Mouse (Mus musculus) naive thymus-derived CD4-positive, alpha-beta T cell, adult 2 months (primary cell): ENCODE data around the gene Apip.

Experiments used
- DNase-seq: peaks from one replicate; pipeline ENCODE4 v3.0.0-alpha.2; 2011; ENCODE audit warnings: low read depth

Apip gene

DNA sequence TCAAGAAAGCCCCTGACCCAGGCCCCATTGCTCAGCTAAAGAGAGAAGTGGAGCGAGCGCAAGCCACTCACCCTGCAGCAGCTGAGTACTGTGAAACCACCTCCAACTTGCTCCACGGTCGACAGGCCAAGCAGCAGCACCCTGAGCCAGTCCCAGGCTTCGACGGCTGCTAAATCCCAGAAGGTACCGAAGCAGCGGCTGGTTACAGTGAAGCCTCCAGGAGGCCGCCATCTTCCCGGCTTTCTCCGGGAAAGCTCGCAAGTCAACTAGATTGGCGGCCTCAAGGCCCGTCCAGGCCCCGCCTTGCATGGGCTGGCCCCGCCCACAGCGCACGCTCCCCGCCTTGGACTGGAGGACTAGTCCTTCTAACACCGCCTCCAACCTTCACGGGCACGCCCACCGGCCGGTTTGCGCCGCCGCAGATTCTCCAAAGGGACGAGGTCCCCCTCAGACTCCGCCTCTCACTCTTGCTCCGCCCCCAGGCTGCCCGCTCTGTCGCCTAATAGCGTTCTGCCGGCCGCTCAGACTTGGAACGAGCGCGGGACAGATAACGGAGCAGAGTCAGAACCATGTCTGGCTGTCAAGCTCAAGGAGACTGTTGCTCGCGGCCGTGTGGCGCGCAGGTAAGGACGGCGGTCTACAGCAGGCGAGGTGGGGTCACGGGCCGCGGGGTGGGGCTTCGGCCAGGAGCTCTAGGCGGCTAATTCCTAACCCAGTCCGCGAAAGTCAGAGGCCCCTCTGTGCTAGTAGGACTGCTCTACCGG, at the start of gene Apip, which contains the start of gene Pdhx:
TSS of gene Apip (plus strand) at position 457 of the 764 bp plus-strand sequence.
TSS of gene Pdhx (minus strand) at position 295 of the 764 bp plus-strand sequence.
- DNase-seq = peak; percentile 99

DNA sequence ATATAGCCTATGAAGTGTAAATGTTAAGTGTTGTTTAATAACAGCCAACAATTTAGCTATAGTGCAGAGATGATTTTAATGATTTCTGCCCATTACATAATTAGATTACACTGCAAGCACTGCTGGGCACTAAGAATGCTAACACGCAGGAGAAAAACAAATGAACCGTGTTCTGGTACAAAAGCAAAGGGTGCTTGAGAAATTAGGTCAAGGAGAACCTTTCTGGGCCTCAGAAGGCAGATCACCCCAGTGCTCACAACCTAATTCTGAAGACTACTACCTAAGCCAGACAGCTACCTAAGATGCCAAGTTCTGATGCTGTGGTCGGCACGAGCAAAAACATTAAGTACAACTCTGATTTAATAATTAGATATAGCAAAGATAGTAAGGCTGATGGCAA, 35.6 kb upstream of the Apip start:
- no peak for DNase-seq

DNA sequence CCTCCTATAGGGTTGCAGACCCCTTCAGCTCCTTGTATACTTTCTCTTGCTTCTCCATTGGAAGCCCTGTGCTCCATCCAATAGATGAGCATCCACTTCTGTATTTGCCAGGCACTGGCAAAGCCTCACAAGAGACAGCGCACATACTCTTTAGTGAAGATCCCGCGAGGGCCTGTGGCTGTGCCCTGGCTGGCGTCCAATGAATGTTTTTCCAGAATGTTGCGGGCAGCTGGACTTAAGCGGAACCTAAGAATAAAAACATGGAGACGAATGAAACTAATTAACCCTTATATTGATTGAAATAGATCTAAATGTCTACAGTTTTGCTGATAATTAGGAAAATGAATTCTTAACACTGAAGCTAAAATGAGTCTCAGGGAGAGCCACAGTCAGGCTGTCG, 32.6 kb upstream of the Apip start:
- DNase-seq = no peak

DNA sequence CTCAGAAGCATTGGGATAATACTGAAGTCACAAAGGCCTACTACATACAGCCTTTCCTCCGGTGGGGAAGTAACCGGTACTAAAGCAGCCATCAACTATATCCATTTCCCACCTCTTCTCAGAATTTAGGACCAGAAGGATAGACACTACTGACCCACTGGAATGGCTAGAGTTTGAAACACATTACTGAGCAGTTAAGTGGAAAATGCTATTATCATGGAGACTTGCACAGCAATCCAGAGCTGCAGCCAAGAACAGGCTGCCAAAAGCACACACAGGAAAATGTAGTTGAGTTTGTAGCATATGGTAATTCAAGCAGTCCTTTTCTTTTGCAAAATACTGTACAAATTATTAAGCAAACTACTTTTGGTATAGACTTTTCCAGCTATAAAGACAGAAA, 28.2 kb upstream of the Apip start:
- no peak for DNase-seq

DNA sequence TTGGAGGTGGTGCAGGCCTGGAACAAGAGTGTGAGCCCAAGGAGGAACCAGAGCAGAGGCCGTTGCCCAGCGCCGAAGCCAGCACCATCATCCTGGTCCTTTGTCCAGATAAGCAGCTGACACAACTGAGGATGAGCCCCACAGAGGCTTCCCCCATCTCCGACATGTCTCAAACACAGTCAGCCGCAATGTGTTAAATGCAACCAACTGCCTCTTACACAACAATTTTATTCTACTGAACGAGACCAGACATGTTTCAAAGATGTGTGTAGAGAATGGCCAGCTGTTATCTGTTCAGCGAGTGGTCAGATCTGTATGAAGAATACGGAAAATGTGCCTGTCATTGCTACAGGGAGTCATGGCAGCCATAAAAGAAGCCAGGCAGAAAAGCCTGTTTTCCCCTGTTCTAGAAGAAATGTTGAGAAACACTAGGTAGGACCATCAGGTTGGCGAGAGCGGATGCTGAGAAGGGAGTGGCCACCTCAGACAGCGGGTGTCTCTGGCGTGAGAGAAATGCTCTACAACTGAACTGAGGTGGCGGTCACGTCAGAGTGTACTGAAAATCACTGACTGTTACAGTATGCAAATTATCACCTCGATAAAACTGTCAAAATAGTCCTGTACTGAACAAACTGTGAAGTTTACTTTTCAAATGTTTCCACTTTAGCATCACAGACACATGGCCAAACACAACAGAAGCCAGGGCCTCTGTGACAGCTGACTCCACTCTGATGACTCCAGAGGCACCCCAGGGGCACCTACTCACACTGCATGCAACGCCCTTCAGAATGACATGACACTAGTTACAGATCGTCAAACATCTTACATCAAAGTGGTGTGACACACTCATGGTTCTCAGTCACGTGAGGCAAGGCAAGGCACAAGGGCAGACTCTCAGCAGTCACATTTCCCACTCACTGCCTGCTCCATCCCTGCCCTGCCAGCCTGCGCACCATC, 21.3 kb upstream of the Apip start:
- DNase-seq = no peak

DNA sequence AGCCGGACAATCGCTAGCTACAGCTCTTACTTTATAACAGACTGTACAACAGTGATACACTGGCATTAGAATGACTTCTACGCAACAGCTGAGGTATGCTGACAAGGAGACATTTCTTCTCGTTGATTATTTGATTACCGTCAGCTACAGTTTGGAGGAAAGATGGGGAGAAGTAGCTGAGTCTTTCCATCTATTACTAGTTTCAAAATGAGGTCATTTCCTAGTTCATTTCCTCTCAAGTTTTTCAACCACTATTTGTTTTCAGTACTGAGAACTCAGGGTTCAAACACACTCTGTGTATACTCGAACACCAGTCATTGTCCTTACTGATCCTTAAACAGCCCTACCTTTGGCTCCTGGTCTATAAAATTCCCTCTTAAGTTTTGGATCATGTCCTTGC, 17.7 kb upstream of the Apip start:
- no peak for DNase-seq

DNA sequence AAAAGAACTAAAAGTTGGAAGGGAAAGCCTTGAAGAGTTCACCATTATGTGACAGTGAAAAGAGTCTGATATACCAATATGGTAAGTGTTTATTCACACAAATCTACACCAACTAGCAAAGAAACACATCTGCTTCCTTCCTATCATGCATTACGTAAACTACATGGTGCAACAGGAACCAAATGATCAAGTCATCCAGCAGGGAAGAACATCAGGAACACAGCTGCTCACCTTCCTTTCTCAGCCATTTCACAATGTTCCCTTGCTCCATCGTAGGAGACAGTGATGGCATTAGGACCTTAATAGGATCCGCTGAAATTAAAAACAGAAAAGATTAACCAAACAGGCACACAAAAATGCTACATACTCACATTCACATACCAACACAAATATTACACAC, 15.2 kb upstream of the Apip start:
- DNase-seq = no peak

DNA sequence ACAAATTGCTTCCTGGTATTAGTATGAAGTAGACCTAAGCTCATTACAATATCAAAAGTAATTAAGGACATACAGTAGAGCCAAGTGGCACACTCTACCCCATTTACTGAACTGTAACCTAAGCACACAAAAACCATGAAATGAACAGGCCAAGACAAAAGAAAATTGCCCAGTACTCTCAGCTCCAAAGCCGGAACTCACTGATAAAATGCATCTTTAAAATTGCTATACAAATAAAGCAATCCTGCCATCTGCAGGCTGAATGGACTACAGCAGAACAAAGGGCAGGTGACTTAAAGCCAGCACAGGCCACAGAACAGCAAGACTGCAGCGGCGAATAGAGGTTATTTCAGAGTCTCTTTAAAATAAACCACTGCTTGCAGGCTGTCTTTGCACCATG, 10.6 kb upstream of the Apip start:
- DNase-seq = peak; percentile 66

DNA sequence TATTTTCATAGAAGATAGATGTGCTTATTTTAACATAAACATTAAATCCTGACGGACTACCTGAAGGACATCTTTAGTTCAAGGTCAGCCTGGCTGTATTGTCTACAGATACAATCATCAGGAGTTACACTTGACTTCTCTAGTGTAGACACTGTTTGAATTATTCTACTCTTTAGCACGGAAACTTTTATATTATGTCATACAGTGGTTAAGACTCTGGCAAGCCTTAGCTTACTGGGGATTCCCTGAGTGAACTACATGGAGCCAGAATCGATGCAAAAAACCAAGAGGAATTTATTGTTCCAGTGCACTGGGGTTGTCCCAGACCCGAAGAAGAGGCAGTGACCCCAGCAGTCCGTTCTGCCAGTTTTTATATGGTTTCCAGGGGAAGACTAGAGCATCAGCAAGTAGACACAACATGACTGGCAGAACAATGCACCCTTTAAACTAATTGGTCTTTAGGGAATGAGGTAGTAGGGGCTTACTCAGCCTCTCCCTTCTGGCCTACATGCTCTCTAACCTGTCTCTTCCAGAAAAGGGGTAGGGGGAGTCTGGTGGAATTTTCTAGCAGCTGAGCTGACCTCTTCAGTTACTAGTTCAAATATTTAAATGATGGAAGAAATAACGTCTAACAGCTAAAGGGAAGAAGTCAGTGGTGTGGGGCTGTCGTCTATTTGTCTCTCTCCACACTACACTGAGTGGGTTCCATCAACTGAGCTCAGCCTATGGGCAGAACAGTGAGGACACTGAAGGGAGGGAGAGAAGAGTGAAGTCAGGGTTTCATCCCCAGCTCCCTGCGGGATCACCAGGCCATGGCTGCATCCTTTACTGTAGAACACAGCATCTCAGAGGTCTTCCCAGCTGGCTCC, 6.6 kb upstream of the Apip start:
- DNase-seq = no peak

DNA sequence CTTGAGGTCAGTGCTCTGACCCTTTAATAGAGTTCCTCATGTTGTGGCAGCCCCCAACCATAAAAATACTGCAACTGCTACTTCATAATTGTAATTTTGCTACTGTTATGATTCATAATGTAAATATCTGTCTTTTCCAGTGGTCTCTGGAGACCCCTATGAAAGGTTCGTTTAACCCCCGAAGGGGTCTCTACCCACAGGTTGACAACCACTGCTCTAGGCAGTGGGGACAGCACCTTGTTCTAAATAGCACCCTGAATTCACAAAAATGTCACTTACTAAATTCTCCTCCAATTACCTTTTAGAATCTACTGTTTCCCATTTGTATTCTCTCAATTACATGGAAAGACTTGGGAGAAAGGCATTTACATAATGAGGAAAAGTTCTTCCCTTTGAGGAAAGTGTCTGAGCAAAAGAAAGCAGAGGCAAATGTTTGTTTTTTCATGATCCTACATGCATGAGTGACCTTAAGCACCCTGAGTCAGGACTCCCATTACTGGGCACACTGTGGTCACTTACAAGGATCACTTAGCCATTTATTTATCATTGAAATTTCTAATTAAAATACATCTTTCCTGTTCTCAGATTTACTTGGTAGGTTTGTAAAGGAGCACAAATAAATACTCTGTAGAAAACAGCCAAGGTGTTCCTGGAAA, 5.8 kb upstream of the Apip start:
- no peak for DNase-seq

DNA sequence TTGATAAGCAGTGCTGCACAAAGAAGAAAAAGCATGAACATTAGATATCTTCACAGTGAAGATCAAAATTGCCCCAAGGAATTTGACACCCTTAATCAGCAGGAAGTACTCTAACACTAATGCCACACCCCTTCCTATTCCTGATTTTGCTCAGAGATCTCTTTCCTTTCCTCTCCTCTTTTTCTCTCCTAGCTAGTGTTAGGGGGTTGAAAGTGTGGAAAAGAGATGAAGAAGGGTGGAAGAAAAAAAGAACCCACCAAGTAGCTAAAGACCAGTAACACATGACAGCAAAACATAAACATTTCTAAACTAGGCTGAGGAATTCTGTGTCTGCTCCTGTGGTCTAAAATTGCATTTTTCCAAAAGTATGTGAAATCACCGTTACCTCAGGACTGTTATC, 4.9 kb upstream of the Apip start:
- no peak for DNase-seq

DNA sequence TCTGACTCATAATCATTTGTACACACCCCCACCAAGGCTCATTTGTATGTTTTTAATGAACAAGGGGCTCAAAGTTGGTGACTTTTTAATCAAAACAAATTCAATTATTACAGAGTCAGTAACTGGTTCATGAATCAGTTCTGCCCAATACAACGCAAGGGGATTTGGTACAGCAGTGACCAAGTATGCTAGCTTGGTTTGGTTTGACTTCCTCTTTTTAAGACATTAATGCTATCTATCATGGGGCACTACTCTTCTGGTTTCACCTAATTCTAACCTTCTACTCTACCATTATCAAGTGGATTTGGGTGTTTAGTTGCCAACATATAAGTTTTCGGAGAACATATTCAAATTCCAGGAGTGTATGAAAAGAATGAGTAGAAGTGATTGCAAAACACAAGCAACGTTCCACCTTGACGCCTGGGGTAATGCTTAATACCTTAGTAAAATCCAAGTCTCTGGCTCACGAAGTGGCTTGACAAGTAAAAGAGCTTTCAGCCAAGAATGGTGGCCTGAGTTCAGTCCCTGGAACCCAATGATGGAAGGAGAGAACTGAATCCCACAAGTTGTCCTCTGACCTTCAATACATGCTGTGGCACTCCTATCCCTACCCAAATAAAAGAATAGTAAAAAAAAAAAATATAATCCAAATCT, 3.6 kb upstream of the Apip start:
- no peak for DNase-seq

DNA sequence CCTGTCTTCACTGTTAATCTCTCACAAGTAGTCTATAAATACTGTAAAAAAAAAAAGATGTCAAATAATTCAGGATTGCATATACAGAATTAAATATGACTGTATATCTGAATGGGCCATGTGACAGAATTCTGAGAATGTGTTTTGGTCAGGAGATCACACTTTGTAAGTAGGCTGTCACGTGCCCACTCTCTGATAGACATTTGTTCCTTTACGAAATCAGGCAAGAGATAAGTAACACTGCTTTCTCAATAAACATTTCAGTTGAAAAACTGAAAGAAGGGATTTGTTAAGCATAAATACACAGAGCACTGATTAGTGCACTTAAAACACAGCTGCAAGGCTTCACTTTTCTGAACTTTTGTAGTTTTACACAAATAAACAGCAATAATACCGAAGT, 2.9 kb upstream of the Apip start:
- no peak for DNase-seq

DNA sequence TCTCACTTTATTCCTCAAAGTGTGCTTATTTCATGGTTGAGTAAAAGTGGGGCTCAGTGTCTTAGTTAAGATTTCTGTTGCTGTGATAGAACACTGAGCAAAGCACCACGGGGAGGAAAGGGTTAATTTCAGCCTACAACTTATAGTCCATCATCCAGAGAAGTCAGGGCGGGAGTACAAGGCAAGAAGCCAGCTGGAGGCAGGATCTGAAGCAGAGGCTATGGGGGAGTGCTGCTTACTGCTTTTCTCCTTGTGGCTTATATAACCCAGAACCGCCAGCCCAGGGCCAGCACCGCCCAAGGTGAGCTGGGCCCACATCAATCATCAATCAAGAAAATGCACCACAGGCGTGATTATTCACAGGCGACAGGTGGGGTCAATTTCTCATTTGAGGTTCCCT, 7.6 kb downstream of the Apip start:
- DNase-seq = no peak

DNA sequence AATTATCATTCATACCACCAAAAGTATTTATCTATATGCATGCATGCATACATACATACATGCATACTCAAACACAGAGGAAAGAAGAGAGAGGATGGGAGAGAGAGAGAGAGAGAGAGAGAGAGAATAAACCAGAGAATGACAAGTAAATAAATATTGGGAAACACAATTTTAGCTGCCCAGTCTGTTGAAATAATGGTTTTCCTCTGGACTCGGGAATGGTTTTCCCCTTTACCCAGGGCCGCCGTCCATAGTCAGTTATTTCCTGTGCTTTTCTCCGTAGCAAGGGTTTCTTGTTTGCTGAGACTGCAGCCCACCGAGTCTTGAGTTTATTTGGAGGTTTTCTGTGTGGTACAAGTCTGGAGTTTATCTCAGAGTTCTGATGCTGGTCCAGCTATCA, 8.2 kb downstream of the Apip start:
- DNase-seq = no peak

DNA sequence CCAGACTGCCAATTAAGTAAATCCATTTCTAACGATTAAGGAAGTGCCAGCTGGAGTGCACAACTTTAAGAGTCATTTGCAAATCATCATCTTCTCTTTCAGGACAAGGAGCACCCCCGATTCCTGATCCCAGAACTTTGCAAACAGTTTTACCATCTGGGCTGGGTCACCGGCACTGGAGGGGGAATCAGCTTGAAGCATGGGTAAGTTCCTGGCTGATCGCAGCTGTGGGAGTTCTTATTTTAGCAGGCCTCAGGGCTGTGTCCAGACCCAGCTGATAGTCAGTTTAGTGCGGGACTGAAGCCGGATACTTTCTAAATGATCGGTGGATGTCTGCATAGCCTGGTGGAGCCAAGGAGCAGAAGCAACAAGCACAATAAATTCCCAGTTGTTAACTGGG, 9.4 kb downstream of the Apip start:
- no peak for DNase-seq

DNA sequence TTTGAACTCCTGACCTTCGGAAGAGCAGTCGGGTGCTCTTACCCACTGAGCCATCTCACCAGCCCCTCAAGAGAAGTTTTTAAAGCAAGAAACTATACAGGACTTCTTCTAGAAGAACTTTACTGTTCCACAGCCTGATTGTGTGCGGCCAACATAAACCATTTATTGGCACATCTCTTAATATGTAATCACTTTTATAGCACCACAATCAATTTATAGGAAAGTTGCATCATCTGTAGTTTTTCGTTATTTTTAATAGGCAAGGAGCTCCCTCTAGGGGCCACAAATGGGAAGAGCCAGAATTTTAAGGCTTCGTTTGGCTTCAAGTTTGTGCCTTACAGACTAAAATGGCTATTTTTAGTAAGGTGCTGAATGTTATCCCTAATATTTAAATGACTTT, 11.0 kb downstream of the Apip start:
- DNase-seq = peak; percentile 56

DNA sequence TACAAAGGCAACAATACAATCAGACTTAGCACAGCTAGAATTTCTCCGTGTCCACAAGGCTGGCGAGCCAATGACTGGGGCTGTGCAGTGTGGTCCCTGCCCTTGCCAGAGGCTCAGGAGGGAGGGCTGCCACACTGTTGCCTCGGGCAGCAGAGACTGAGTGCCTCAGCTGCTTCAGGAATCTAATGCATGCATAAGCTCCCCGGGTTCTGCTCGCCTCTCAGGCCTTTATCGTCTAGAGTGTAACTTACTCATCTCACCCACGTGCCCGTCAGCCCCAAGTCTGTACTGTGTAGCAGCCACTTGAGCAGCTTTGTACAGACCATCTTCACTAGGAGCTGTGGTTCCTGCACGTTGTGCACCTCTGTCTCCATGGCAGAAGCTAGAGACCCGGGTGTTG, 12.2 kb downstream of the Apip start:
- DNase-seq = no peak

DNA sequence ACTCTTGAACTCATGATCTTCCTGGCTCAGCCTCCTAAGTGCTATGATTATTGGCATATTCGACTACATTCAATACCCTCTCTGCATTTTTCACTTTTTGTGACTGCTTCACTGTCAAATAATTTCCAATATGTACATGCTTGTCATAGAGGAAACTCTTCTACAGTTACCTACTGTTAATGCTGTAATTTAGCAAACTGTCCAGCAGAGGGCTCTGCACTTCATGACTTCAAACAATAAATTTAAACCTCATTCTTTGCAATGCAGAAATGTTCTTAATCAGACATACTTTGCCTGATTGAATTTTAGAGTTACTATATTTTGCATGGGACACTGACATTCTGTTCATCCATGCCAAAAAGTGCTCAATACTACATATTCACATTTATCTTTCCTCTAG, 13.0 kb downstream of the Apip start:
- DNase-seq = peak; percentile 69

DNA sequence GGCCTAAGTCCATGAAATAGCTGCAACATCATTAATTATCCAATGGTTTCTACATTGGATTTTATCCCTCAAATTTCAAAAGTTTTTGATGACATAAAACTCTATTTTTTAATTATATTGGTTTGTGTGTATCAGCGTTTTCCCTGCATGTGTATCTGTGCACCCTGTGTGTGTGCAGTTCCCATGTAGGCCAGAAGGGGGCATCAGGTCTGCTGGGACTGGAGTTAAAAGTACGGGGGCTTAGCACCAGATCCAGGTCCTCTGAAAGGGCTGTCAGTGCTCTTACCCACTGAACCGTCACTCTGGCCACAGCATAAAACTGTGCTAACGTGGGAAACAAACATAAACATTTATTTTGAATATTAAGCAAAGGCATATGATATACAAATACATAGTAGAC, 14.6 kb downstream of the Apip start:
- DNase-seq = no peak

DNA sequence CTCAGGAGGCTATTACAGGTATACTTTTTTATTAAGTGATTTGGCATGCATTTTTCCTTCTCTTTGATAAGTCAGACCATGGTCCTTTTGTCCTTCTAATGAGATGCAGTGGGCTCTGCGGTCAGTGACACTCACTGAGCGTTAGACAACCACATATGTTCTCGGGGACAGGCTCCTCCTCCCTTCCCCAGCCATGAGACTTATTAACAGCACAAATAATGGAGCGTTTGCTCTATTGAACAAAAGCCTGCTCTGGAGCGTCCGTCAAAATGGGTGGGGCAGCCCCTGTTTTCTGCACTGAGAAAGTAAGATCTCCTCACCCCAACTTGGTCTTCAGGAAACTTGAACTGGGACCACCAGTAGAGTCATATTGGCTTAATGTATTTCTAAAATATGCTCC, 16.0 kb downstream of the Apip start:
- DNase-seq = no peak
